Mouse (Mus musculus) adrenal gland, adult 2 months (tissue): Measurements from ENCODE around the gene Slc37a3. TPM values are rescaled to one million over a fixed set of nuclear protein-coding genes. Genes with fewer than 3 reads are reported as not detected.
A peak's percentile ranks its signal among the peaks of the same experiment; 100 is the strongest.
"Not testable (repeated sequence)": the region's sequence is repeated elsewhere in the genome, so short reads cannot be mapped to it uniquely, and the experiment has no call there.

Experiments
- DNase-seq: peaks from one replicate; pipeline ENCODE4 v3.0.0; 2021
- polyA plus RNA-seq: library from polyadenylated mRNA; depleted of rRNA; stranded (reverse); fragments of >200 nt; gene quantifications from 2 replicates; pipeline ENCODE4 v1.2.3, GENCODE M21; 2012
- total RNA-seq, 2 experiments: library from RNA; stranded (reverse); gene quantifications; 2 replicates each; pipeline ENCODE4 v1.2.3; 2021

The Slc37a3 gene
- total and polyA plus RNA-seq, 3 experiments, result 7.9 to 40.5 (median 33.7) TPM

- DNase-seq, result not testable (repeated sequence)
Measured at GRCm38 (mm10) chr6:39378161-39378835, 823 bp upstream of the Slc37a3 start.

GRCm38 (mm10) chr6:39376775-39377174, 700 bp downstream of the Slc37a3 start:
- no peak for DNase-seq

GRCm38 (mm10) chr6:39373301-39373955, 4.0 kb downstream of the Slc37a3 start:
- DNase-seq, result no peak

GRCm38 (mm10) chr6:39372727-39373126, 4.7 kb downstream of the Slc37a3 start:
- peak; percentile 31 for DNase-seq

GRCm38 (mm10) chr6:39372042-39372441, 5.4 kb downstream of the Slc37a3 start:
- DNase-seq, result no peak

GRCm38 (mm10) chr6:39369631-39370030, 7.8 kb downstream of the Slc37a3 start:
- no peak for DNase-seq

GRCm38 (mm10) chr6:39362684-39363083, 14.8 kb downstream of the Slc37a3 start:
- no peak for DNase-seq

- DNase-seq, result not testable (repeated sequence)
Measured at GRCm38 (mm10) chr6:39359207-39359606, 18.3 kb downstream of the Slc37a3 start.

- DNase-seq, result no peak
Measured at GRCm38 (mm10) chr6:39348946-39349345, 28.5 kb downstream of the Slc37a3 start.

- DNase-seq, result no peak
Measured at GRCm38 (mm10) chr6:39347880-39348814, 29.3 kb downstream of the Slc37a3 start.

- no peak for DNase-seq
Measured at GRCm38 (mm10) chr6:39346991-39347501, 30.4 kb downstream of the Slc37a3 start.

GRCm38 (mm10) chr6:39345430-39345829, 32.0 kb downstream of the Slc37a3 start:
- DNase-seq, result no peak

- DNase-seq, result peak; percentile 85
Measured at GRCm38 (mm10) chr6:39344020-39344419, 33.5 kb downstream of the Slc37a3 start.

- DNase-seq, result peak; percentile 62
Measured at GRCm38 (mm10) chr6:39341798-39342197, 35.7 kb downstream of the Slc37a3 start.

- DNase-seq, result no peak
Measured at GRCm38 (mm10) chr6:39338359-39338758, 39.1 kb downstream of the Slc37a3 start.

GRCm38 (mm10) chr6:39334873-39335272, 42.6 kb downstream of the Slc37a3 start:
- DNase-seq, result no peak

- DNase-seq, result no peak
Measured at GRCm38 (mm10) chr6:39334224-39334623, 43.3 kb downstream of the Slc37a3 start.

GRCm38 (mm10) chr6:39331998-39332700, 45.3 kb downstream of the Slc37a3 start:
- DNase-seq, result no peak

- DNase-seq, result peak; percentile 50
Measured at GRCm38 (mm10) chr6:39330981-39331380, 46.5 kb downstream of the Slc37a3 start.

- peak; percentile 6 for DNase-seq
Measured at GRCm38 (mm10) chr6:39320286-39320685, 57.2 kb downstream of the Slc37a3 start.

GRCm38 (mm10) chr6:39319061-39319761, 58.3 kb downstream of the Slc37a3 start:
- peak; percentile 92 for DNase-seq
